Mouse (Mus musculus) neural tube, embryonic 11.5 days (tissue): Measurements from ENCODE around the gene Uroc1. TPM values are rescaled to one million over a fixed set of nuclear protein-coding genes. Genes with fewer than 3 reads are reported as not detected.

Source experiments
- ATAC-seq: fragments of 200-750 bp; cut with Nextera tagmentation; 2 replicates; pipeline ENCODE4 v1.8.0; 2017; ENCODE audit warnings: moderate number of reproducible peaks, mild to moderate bottlenecking, moderate TSS enrichment, moderate library complexity; ENCODE audit not compliant: insufficient read depth, low FRiP score, low TSS enrichment
- DNase-seq: peaks from one replicate; pipeline ENCODE4 v3.0.0-alpha.2; 2015; ENCODE audit warnings: low spot score
- H3K27ac ChIP-seq: fragments of 300-500 bp; sonication (generic); 2 replicates; pipeline ENCODE4 v1.5.1; 2014; ENCODE audit warnings: low read depth, mild to moderate bottlenecking, low read length
- H3K27me3 ChIP-seq: fragments of 300-500 bp; sonication (generic); 2 replicates; pipeline ENCODE4 v1.6.1; 2014; ENCODE audit warnings: mild to moderate bottlenecking, low read length, mixed read lengths; ENCODE audit not compliant: control insufficient read depth, insufficient read depth
- H3K36me3 ChIP-seq: fragments of 300-500 bp; sonication (generic); 2 replicates; pipeline ENCODE4 v1.6.1; 2014; ENCODE audit warnings: mild to moderate bottlenecking, low read length, moderate library complexity, mixed read lengths; ENCODE audit not compliant: control insufficient read depth, insufficient read depth
- H3K4me1 ChIP-seq: fragments of 300-500 bp; sonication (generic); 2 replicates; pipeline ENCODE4 v1.6.1; 2014; ENCODE audit warnings: low read length, mixed read lengths; ENCODE audit not compliant: control insufficient read depth, insufficient read depth
- H3K4me2 ChIP-seq: fragments of 300-500 bp; sonication (generic); 2 replicates; pipeline ENCODE4 v1.6.1; 2014; ENCODE audit warnings: low read depth, mild to moderate bottlenecking, moderate library complexity
- H3K4me3 ChIP-seq: fragments of 300-500 bp; sonication (generic); 2 replicates; pipeline ENCODE4 v1.5.1; 2014; ENCODE audit warnings: low read depth, low read length
- H3K9ac ChIP-seq: fragments of 300-500 bp; sonication (generic); 2 replicates; pipeline ENCODE4 v1.6.1; 2014; ENCODE audit warnings: mild to moderate bottlenecking, low read length
- H3K9me3 ChIP-seq: fragments of 300-500 bp; sonication (generic); 2 replicates; pipeline ENCODE4 v1.6.1; 2016; ENCODE audit warnings: low read length; ENCODE audit not compliant: control insufficient read depth
- WGBS: fragments of 180-500 bp; shearing (Covaris S2); extraction: QIAGEN DNeasy Blood & Tissue Kit; methylation state at CpG from one replicate; pipeline ENCODE4 v1.1.7; 2014; 5-methylcytosine and 5-hydroxymethylcytosine counted together
- polyA plus RNA-seq: library from polyadenylated mRNA; unstranded; fragments of >200 nt; fragmentation: Nextera tagmentation; extraction: Ambion mirVana; gene quantifications from 2 replicates; pipeline ENCODE4 v1.2.1, GENCODE M21; 2014

Gene Uroc1
- polyA plus RNA-seq, 1 experiment from 2014 or later = not detected

GRCm38 (mm10) chr6:90319475-90320191, 13.5 kb upstream of the Uroc1 start:
- Histone ChIP-seq H3K9me3 (no peaks in the 10 kb centered on the region), H3K4me3 (no peak overlapping the region), H3K27ac (no peak overlapping the region), H3K27me3 (no peaks in the 10 kb centered on the region), H3K4me2 (no peak overlapping the region), H3K36me3 (no peaks in the 10 kb centered on the region), H3K4me1 (no peaks in the 10 kb centered on the region), H3K9ac (no peak overlapping the region)
- ATAC-seq = no peak
- WGBS = 74% methylated on average over 7 of the region's 7 CpGs
- DNase-seq = no peak

DNA sequence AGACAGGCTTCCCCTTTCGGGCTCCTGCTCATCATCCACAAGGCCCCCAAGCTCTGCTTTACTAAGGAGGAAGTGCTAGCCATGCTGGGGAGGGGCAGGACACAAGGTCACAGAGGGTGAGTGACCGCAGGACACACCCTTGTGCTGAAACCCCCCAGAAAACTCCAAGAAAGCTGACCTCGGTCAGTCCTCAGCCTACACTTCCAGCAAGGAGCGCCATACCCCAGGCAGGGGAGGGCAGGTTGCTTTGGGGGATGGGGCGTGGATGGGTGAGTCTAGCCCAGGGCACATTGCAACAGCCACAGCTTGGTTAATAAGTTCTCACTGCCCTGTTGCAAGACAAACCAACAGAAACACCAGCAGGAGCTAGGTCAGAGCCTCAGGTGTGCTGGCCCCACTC, 12.7 kb upstream of the Uroc1 start:
- Histone ChIP-seq H3K4me1 (no peaks in the 10 kb centered on the region), H3K4me2 (no peak overlapping the region), H3K9me3 (no peaks in the 10 kb centered on the region), H3K27ac (no peak overlapping the region), H3K4me3 (no peak overlapping the region), H3K36me3 (no peaks in the 10 kb centered on the region), H3K27me3 (no peaks in the 10 kb centered on the region), H3K9ac (no peak overlapping the region)
- WGBS = 81% methylated on average over 5 of the region's 5 CpGs
- no peak for DNase-seq
- ATAC-seq = no peak

DNA sequence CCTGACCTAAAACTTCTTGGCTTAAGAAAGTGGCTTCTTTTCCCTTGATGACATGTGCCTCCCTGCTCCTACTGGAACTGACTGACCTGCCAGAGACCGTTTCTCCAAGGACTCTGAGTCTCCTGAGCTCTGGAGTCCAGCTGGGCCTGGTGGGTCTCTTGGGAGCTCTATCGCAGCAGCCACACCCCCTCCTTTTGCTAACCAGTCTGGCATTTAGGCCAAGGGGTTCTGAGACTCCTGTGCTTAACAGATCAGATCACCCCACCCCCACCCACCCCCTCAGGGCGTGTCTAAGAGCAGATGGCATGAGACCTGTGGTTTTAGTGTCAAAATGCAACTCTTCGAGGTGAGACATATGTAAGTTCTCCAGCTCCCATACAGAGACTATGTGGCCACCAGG, 11.3 kb upstream of the Uroc1 start:
- DNase-seq (no peak), ATAC-seq (no peak)
- H3K4me1 ChIP-seq = no peaks in the 10 kb centered on the region
- no peaks in the 10 kb centered on the region for H3K27me3 ChIP-seq
- H3K9ac ChIP-seq = no peak overlapping the region
- H3K27ac ChIP-seq = no peak overlapping the region
- H3K4me2 ChIP-seq = no peak overlapping the region
- H3K4me3 ChIP-seq = no peak overlapping the region
- H3K9me3 ChIP-seq = no peaks in the 10 kb centered on the region
- no peaks in the 10 kb centered on the region for H3K36me3 ChIP-seq
- WGBS = 65% methylated on average over 4 of the region's 4 CpGs

DNA sequence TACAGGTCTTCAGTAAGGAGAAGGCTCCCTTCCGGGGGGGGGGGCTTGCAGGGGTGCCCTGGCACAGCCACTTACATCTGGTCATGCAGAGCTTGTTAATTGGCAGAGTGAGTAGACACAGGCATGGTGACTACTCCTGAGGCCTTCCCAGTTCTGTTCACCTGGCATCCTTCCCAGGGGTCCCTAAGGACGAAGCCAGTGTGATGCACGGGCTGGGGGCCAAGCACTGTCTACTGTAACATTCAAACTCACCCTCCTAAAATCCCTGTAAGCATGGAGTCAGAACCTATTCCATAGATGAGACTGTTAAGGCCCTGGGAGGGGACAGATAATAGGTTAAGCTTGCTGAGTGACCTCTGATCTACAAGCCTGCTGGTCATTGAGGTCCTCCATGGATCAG, 9.1 kb upstream of the Uroc1 start:
- H3K9me3 ChIP-seq = no peaks in the 10 kb centered on the region
- no peak overlapping the region for H3K4me3 ChIP-seq
- no peak overlapping the region for H3K9ac ChIP-seq
- no peaks in the 10 kb centered on the region for H3K4me1 ChIP-seq
- 95% methylated on average over 3 of the region's 3 CpGs for WGBS
- no peak for DNase-seq
- ATAC-seq = no peak
- no peak overlapping the region for H3K4me2 ChIP-seq
- no peaks in the 10 kb centered on the region for H3K27me3 ChIP-seq
- no peaks in the 10 kb centered on the region for H3K36me3 ChIP-seq
- no peak overlapping the region for H3K27ac ChIP-seq

DNA sequence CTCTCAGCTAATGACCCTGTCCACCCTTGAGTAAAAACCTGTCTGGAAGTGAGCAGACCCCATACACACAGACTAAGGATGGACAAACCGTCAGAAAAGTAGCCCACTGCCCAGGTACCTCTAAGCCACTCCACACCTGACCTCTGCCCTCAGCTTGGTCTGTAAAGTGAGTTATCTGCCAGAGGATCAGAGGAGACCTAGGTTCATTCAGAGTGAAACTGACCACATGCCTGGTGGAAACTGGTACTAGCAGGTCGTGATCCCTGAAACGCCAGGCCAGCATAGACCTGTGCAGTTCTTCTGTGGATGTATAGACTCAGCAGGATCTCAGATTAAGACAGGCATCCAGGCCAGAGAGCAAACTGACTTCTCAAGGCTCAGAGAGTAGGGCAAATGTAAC, 8.6 kb upstream of the Uroc1 start:
- Histone ChIP-seq H3K36me3 (no peaks in the 10 kb centered on the region), H3K4me2 (no peak overlapping the region), H3K4me3 (no peak overlapping the region), H3K9ac (no peak overlapping the region), H3K27me3 (no peaks in the 10 kb centered on the region), H3K4me1 (no peaks in the 10 kb centered on the region), H3K27ac (no peak overlapping the region), H3K9me3 (no peaks in the 10 kb centered on the region)
- DNase-seq = no peak
- ATAC-seq = no peak
- WGBS = 61% methylated on average over 3 of the region's 3 CpGs

GRCm38 (mm10) chr6:90324991-90325390, 8.1 kb upstream of the Uroc1 start, which contains the start of gene Chst13:
TSS of gene Chst13 (minus strand) at chr6:90325185.
- no peak for DNase-seq
- ATAC-seq = no peak
- Histone ChIP-seq H3K27ac (no peak within 1 kb of the TSS), H3K9me3 (no peaks in the 10 kb centered on the region), H3K4me2 (peak within 1 kb of the TSS; percentile 31; the same call in 1 of the 2 replicates), H3K4me3 (no peak within 1 kb of the TSS), H3K27me3 (no peaks in the 10 kb centered on the region), H3K36me3 (no peaks in the 10 kb centered on the region), H3K4me1 (no peaks in the 10 kb centered on the region), H3K9ac (0 out of 2 replicates have a peak within 1 kb of the TSS, but pooled peaks have one; percentile 24)
- 8% methylated on average over 22 of the region's 22 CpGs for WGBS

DNA sequence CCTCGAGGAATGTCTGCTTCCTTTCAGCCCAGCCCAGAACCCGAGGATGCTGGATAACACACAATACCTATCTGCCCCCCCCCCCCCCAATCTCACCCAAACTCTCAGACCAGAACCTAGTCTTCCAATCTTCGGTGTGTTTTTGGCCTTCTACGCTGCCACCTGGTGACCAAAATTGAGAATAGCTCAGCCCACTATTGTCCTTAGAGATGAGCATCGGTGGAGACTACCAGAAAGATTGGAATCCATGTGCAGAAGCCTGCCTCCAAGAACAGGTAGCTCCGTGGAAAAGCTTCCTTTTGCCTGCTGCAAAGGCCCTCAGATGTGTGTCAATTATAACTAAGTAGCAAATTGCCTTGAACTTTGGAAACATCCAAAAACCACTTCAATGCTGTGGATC, 5.4 kb upstream of the Uroc1 start:
- H3K9me3 ChIP-seq = no peaks in the 10 kb centered on the region
- no peak overlapping the region for H3K9ac ChIP-seq
- DNase-seq = no peak
- no peak overlapping the region for H3K4me3 ChIP-seq
- no peak overlapping the region for H3K27ac ChIP-seq
- no peak for ATAC-seq
- H3K36me3 ChIP-seq = no peaks in the 10 kb centered on the region
- H3K4me2 ChIP-seq = no peak overlapping the region
- H3K27me3 ChIP-seq = no peaks in the 10 kb centered on the region
- no peaks in the 10 kb centered on the region for H3K4me1 ChIP-seq
- 28% methylated on average over 6 of the region's 6 CpGs for WGBS

- DNase-seq (no peak), ATAC-seq (no peak)
- no peaks in the 10 kb centered on the region for H3K36me3 ChIP-seq
- H3K9me3 ChIP-seq = no peaks in the 10 kb centered on the region
- no peaks in the 10 kb centered on the region for H3K27me3 ChIP-seq
- H3K9ac ChIP-seq = no peak overlapping the region
- H3K4me2 ChIP-seq = no peak overlapping the region
- WGBS = 56% methylated on average over 1 of the region's 1 CpGs
- H3K27ac ChIP-seq = no peak overlapping the region
- no peak overlapping the region for H3K4me3 ChIP-seq
- no peaks in the 10 kb centered on the region for H3K4me1 ChIP-seq
These were observed 3.1 kb upstream of the Uroc1 start for GRCm38 (mm10) chr6:90329953-90330352.

GRCm38 (mm10) chr6:90334244-90334643, 1.2 kb downstream of the Uroc1 start:
- Histone ChIP-seq H3K9me3 (no peaks in the 10 kb centered on the region), H3K4me1 (no peaks in the 10 kb centered on the region), H3K27me3 (no peaks in the 10 kb centered on the region), H3K9ac (no peak overlapping the region), H3K4me3 (no peak overlapping the region), H3K36me3 (no peaks in the 10 kb centered on the region), H3K27ac (no peak overlapping the region), H3K4me2 (no peak overlapping the region)
- ATAC-seq = no peak
- DNase-seq = no peak
- 78% methylated on average over 3 of the region's 3 CpGs for WGBS
